Mouse (Mus musculus): ENCODE measurements around the gene Slc4a1ap. TPM values are rescaled to one million over a fixed set of nuclear protein-coding genes. Genes with fewer than 3 reads are reported as not detected.

The Slc4a1ap gene
- total and polyA plus RNA-seq, 2 experiments from 2014 or later: 25.6 to 29.3 TPM

DNA sequence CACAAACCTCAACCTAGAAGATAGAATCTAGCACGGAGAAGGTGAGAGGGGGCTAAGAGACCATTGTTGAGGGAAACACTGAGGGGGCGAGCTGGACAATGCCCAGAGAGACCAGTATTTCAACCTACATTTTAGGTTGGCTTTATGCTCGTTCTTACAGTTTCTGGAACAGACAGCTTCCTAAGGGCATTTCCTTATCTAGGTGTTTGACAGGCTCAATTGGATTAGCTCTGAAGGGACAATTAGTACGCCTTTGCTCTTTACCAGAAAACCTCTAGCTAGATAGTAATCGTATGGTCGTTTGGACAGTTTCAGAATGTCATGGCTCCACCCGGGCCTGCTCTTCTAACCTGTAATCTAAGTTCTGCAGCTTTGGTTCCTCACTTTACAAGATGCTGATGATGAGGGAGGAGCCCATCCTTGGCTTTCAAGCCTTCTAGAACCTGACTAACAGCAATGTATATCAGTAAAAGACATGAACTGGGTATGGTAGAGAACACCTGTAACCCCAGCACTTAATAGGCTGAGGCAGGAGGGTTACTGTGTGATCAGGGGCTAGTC lies 74.4 kb downstream of the Slc4a1ap start:
- WGBS: 89% methylated on average over 7 of the region's 7 CpGs
- H3K27me3 ChIP-seq (ENCODE audit: insufficient read depth, low read length): no peaks in the 10 kb centered on the region
- no peak overlapping the region for H3K4me2 ChIP-seq (ENCODE audit: low read depth)
- DNase-seq (no peak), ATAC-seq (no peak)
- no peaks in the 10 kb centered on the region for H3K36me3 ChIP-seq (ENCODE audit: insufficient read depth)
- no peak for TF ChIP-seq CTCF (IDR thresholded peaks at IDR 0.05; ENCODE audit: low read depth)
- H3K4me1 ChIP-seq (ENCODE audit: insufficient read depth): peaks cover 8% of the 10 kb centered on the region; the same call in 1 of the 2 replicates
- no peak overlapping the region for H3K27ac ChIP-seq (ENCODE audit: low read depth, low read length)
- no peaks in the 10 kb centered on the region for H3K9me3 ChIP-seq (ENCODE audit: low read length)
- H3K4me3 ChIP-seq (ENCODE audit: low read depth, low read length): no peak overlapping the region
- H3K9ac ChIP-seq: no peak overlapping the region

DNA sequence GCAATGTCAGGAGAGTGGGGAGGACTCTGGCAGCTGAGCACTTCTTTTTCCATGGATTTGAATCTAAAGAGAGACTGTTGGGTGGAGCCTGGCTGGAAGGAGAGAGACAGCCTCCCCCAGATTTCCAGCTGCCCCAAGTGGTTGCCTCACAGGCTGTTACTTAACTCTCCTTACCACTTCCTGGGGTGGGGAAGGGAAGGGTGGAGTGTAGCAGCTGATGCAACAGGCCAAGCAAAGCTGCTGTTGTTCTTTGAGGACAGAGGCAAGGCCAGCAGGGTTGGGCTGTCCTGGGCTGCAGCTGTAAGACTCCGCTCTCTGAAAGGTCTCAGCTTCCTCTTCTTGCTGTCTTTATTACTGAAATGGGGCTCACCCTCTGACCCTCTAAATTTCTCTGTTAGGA lies 75.6 kb downstream of the Slc4a1ap start:
- H3K4me2 ChIP-seq (ENCODE audit: low read depth): no peak overlapping the region
- no peaks in the 10 kb centered on the region for H3K27me3 ChIP-seq (ENCODE audit: insufficient read depth, low read length)
- WGBS: 86% methylated on average over 1 of the region's 1 CpGs

DNA sequence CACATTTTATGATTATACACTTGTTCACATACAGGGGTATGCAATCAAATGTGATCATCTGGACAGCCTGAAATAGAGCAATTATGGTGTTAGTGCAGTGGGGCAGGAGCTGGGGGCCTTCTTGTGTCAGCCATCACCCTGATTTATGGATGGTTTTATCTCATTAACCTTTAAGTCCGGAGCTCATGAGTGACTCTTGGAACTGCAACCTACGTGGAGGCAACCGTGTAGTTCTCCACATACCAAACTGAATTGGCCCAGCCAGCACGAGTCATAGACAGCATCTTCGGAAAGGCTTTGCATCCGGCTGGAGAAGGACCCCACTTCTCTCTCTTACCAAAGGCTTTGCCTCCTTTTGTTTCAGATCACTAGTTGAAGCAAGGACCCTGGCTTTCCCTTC lies 77.0 kb downstream of the Slc4a1ap start:
- Histone ChIP-seq H3K36me3 (ENCODE audit: insufficient read depth) (no peaks in the 10 kb centered on the region), H3K4me3 (ENCODE audit: low read depth, low read length) (no peak overlapping the region), H3K27ac (ENCODE audit: low read depth, low read length) (no peak overlapping the region), H3K4me1 (ENCODE audit: insufficient read depth) (no peaks in the 10 kb centered on the region), H3K9ac (no peak overlapping the region), H3K27me3 (ENCODE audit: insufficient read depth, low read length) (no peaks in the 10 kb centered on the region), H3K4me2 (ENCODE audit: low read depth) (no peak overlapping the region), H3K9me3 (ENCODE audit: low read length) (no peaks in the 10 kb centered on the region)
- no peak for DNase-seq
- WGBS: 89% methylated on average over 6 of the region's 6 CpGs
- no peak for TF ChIP-seq CTCF (IDR thresholded peaks at IDR 0.05; ENCODE audit: low read depth)
- ATAC-seq: no peak

More for the DNA sequence above, 75.6 kb downstream of the Slc4a1ap start:
- DNase-seq (no peak), ATAC-seq (no peak)
- Histone ChIP-seq H3K9ac (no peak overlapping the region), H3K9me3 (ENCODE audit: low read length) (no peaks in the 10 kb centered on the region), H3K27ac (ENCODE audit: low read depth, low read length) (no peak overlapping the region), H3K4me1 (ENCODE audit: insufficient read depth) (no peaks in the 10 kb centered on the region), H3K36me3 (ENCODE audit: insufficient read depth) (no peaks in the 10 kb centered on the region), H3K4me3 (ENCODE audit: low read depth, low read length) (no peak overlapping the region)
- no peak for TF ChIP-seq CTCF (IDR thresholded peaks at IDR 0.05; ENCODE audit: low read depth)

DNA sequence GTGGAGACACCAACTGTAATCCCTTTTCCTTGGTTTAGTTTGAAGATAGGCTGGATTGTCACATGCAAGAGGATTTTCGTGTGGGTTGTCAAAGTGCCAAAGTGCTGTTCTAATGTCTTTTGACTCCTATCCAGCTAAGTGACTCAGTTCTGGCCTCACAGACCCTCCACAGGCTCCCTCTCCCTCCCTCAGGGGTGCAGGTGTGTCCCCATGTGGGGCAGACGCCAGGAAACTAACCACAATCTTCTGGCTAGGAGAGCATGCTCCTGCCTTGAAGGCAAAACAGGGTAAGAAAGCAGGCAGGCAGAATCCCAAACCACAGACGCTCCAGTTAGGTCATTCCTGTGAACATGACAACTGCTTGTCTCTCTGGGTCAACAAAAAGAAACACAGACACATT lies 79.4 kb downstream of the Slc4a1ap start:
- Histone ChIP-seq H3K9ac (no peak overlapping the region), H3K27ac (ENCODE audit: low read depth, low read length) (no peak overlapping the region), H3K4me3 (ENCODE audit: low read depth, low read length) (no peak overlapping the region), H3K36me3 (ENCODE audit: insufficient read depth) (no peaks in the 10 kb centered on the region), H3K4me2 (ENCODE audit: low read depth) (no peak overlapping the region), H3K9me3 (ENCODE audit: low read length) (no peaks in the 10 kb centered on the region), H3K27me3 (ENCODE audit: insufficient read depth, low read length) (no peaks in the 10 kb centered on the region), H3K4me1 (ENCODE audit: insufficient read depth) (no peaks in the 10 kb centered on the region)
- DNase-seq (no peak), ATAC-seq (no peak)
- no peak for TF ChIP-seq CTCF (IDR thresholded peaks at IDR 0.05; ENCODE audit: low read depth)
- WGBS: 46% methylated on average over 3 of the region's 3 CpGs

Other genes with a start within 250 kb of the Slc4a1ap start
- 31.1 and 42.6 TPM in 2 replicates for gene Ift172, start 235.9 kb upstream of the Slc4a1ap start, total RNA-seq (2014; rRNA removed)
- 9.9 and 12.8 TPM in 2 replicates for gene Ift172, start 235.9 kb upstream of the Slc4a1ap start, polyA plus RNA-seq (2015; fragmentation: Nextera tagmentation; extraction: Ambion mirVana)
- gene Fndc4, start 230.9 kb upstream of the Slc4a1ap start, total RNA-seq (2014; rRNA removed): 156 and 201 TPM in 2 replicates
- 108 and 111 TPM in 2 replicates for gene Fndc4, start 230.9 kb upstream of the Slc4a1ap start, polyA plus RNA-seq (2015; fragmentation: Nextera tagmentation; extraction: Ambion mirVana)
- 0.05 and 1.5 TPM in 2 replicates for gene Gckr, start 229.6 kb upstream of the Slc4a1ap start, total RNA-seq (2014; rRNA removed)
- 0.23 and 0.54 TPM in 2 replicates for gene Gckr, start 229.6 kb upstream of the Slc4a1ap start, polyA plus RNA-seq (2015; fragmentation: Nextera tagmentation; extraction: Ambion mirVana)
- 85.0 and 101 TPM in 2 replicates for gene Zfp512, start 74.6 kb upstream of the Slc4a1ap start, total RNA-seq (2014; rRNA removed)
- 60.3 and 80.2 TPM in 2 replicates for gene Zfp512, start 74.6 kb upstream of the Slc4a1ap start, polyA plus RNA-seq (2015; fragmentation: Nextera tagmentation; extraction: Ambion mirVana)
- 0.31 and 1.6 TPM in 2 replicates for gene 4930548H24Rik, start 41.3 kb upstream of the Slc4a1ap start, total RNA-seq (2014; rRNA removed)
- not detected in 2 replicates for gene 4930548H24Rik, start 41.3 kb upstream of the Slc4a1ap start, polyA plus RNA-seq (2015; fragmentation: Nextera tagmentation; extraction: Ambion mirVana)
- 36.6 and 40.4 TPM in 2 replicates for gene Gpn1, start 32.3 kb upstream of the Slc4a1ap start, total RNA-seq (2014; rRNA removed)
- gene Gpn1, start 32.3 kb upstream of the Slc4a1ap start, polyA plus RNA-seq (2015; fragmentation: Nextera tagmentation; extraction: Ambion mirVana): 65.9 and 68.4 TPM in 2 replicates
- gene Supt7l, start 812 bp downstream of the Slc4a1ap start, total RNA-seq (2014; rRNA removed): 25.2 and 29.6 TPM in 2 replicates
- 10.6 and 19.7 TPM in 2 replicates for gene Supt7l, start 812 bp downstream of the Slc4a1ap start, polyA plus RNA-seq (2015; fragmentation: Nextera tagmentation; extraction: Ambion mirVana)
- gene Mrpl33, start 69.9 kb downstream of the Slc4a1ap start, total RNA-seq (2014; rRNA removed): 166 and 203 TPM in 2 replicates
- gene Mrpl33, start 69.9 kb downstream of the Slc4a1ap start, polyA plus RNA-seq (2015; fragmentation: Nextera tagmentation; extraction: Ambion mirVana): 295 and 354 TPM in 2 replicates
- 0.90 and 2.2 TPM in 2 replicates for gene Rbks, start 170.6 kb downstream of the Slc4a1ap start, total RNA-seq (2014; rRNA removed)
- 2.3 and 3.4 TPM in 2 replicates for gene Rbks, start 170.6 kb downstream of the Slc4a1ap start, polyA plus RNA-seq (2015; fragmentation: Nextera tagmentation; extraction: Ambion mirVana)
- 42.6 and 42.7 TPM in 2 replicates for gene Babam2, start 170.7 kb downstream of the Slc4a1ap start, total RNA-seq (2014; rRNA removed)
- gene Babam2, start 170.7 kb downstream of the Slc4a1ap start, polyA plus RNA-seq (2015; fragmentation: Nextera tagmentation; extraction: Ambion mirVana): 58.4 and 61.5 TPM in 2 replicates